Mouse (Mus musculus) heart, embryonic 16.5 days (tissue): Measurements from ENCODE around the gene Irgq. TPM values are rescaled to one million over a fixed set of nuclear protein-coding genes. Genes with fewer than 3 reads are reported as not detected.

Experiments used
- polyA plus RNA-seq: library from polyadenylated mRNA; unstranded; fragments of >200 nt; fragmentation: Nextera tagmentation; extraction: Ambion mirVana; gene quantifications from 2 replicates; pipeline ENCODE4 v1.2.1, GENCODE M21; 2015

The Irgq gene
- polyA plus RNA-seq, 1 experiment from 2014 or later, result 6.1 TPM

Other genes with a start within 250 kb of the Irgq start
- gene Zfp61, start 229.5 kb upstream of the Irgq start, polyA plus RNA-seq, result 16.6 and 16.8 TPM in 2 replicates
- gene Zfp94, start 214.0 kb upstream of the Irgq start, polyA plus RNA-seq, result 5.1 and 5.2 TPM in 2 replicates
- gene Tescl, start 196.8 kb upstream of the Irgq start, polyA plus RNA-seq, result 0.17 and 0.30 TPM in 2 replicates
- not detected in 2 replicates for gene Lypd5, start 181.5 kb upstream of the Irgq start, polyA plus RNA-seq
- 5.2 and 10.9 TPM in 2 replicates for gene Kcnn4, start 160.4 kb upstream of the Irgq start, polyA plus RNA-seq
- 18.7 and 20.5 TPM in 2 replicates for gene Smg9, start 131.1 kb upstream of the Irgq start, polyA plus RNA-seq
- 0.29 TPM in 1 of 2 replicates, not detected in the other for gene Irgc1, start 78.4 kb upstream of the Irgq start, polyA plus RNA-seq
- 8.1 and 8.8 TPM in 2 replicates for gene Plaur, start 68.2 kb upstream of the Irgq start, polyA plus RNA-seq
- gene Cadm4, start 48.7 kb upstream of the Irgq start, polyA plus RNA-seq, result 1.2 and 1.3 TPM in 2 replicates
- gene Zfp428, start 23.7 kb upstream of the Irgq start, polyA plus RNA-seq, result 40.9 and 43.0 TPM in 2 replicates
- gene AC161166.1, start 18.2 kb upstream of the Irgq start, polyA plus RNA-seq, result 0.26 and 0.35 TPM in 2 replicates
- gene Pinlyp, start 15.4 kb downstream of the Irgq start, polyA plus RNA-seq, result 0.17 TPM in 2 replicates
- gene Xrcc1, start 15.6 kb downstream of the Irgq start, polyA plus RNA-seq, result 79.7 and 91.5 TPM in 2 replicates
- 23.5 and 26.1 TPM in 2 replicates for gene Ethe1, start 56.9 kb downstream of the Irgq start, polyA plus RNA-seq
- gene Zfp575, start 57.0 kb downstream of the Irgq start, polyA plus RNA-seq, result 0.87 and 0.96 TPM in 2 replicates
- gene Phldb3, start 80.1 kb downstream of the Irgq start, polyA plus RNA-seq, result 0.09 and 0.17 TPM in 2 replicates
- 0.08 TPM in 1 of 2 replicates, not detected in the other for gene Lypd3, start 105.9 kb downstream of the Irgq start, polyA plus RNA-seq
- not detected in 2 replicates for gene Tex101, start 146.0 kb downstream of the Irgq start, polyA plus RNA-seq
- not detected in 2 replicates for gene BC049730, start 178.6 kb downstream of the Irgq start, polyA plus RNA-seq
- not detected in 2 replicates for gene Gm4763, start 196.2 kb downstream of the Irgq start, polyA plus RNA-seq
- gene Cd177, start 229.6 kb downstream of the Irgq start, polyA plus RNA-seq, result 0.25 and 0.30 TPM in 2 replicates
- 0.22 TPM in 1 of 2 replicates, not detected in the other for gene Ceacam10, start 246.5 kb downstream of the Irgq start, polyA plus RNA-seq